Mouse (Mus musculus) spleen, adult 2 months (tissue): ENCODE results near the gene Fgfbp1.

Experiments
- CTCF ChIP-seq: fragments of 200-500 bp; IDR thresholded peaks from 2 replicates; pipeline ENCODE4 v1.5.1; 2011; ENCODE audit warnings: mild to moderate bottlenecking, inconsistent platforms; ENCODE audit not compliant: insufficient read depth, insufficient read length, insufficient replicate concordance; ENCODE audit errors: extremely low read depth
- POLR2A ChIP-seq: fragments of 200-500 bp; IDR thresholded peaks from 2 replicates; pipeline ENCODE4 v1.6.1; 2011; ENCODE audit warnings: low read depth, low read length, inconsistent platforms

- TF ChIP-seq CTCF (no peak), POLR2A (no peak)
These were observed 12.9 kb downstream of the Fgfbp1 start for GRCm38 (mm10) chr5:43968634-43969033.
